8 mouse cellular contexts compared by ENCODE assay signal in genomic region chr2:174109991-174110782, GRCm38 (mm10). TPM values are rescaled to one million over a fixed set of nuclear protein-coding genes. Genes with fewer than 3 reads are reported as not detected.
DNase-seq lines count a peak whose midpoint lies in the region; ATAC-seq and TF ChIP-seq lines count a peak whose summit lies in the region.

TSS of gene Npepl1 (plus strand) at chr2:174110349.

- H3K27me3 ChIP-seq in heart, embryonic 12.5 days (replicated peaks): no peaks in the 10 kb centered on the region
- H3K27me3 ChIP-seq in kidney, embryonic 16.5 days (ENCODE audit: insufficient read depth, low read length): no peaks in the 10 kb centered on the region
- no peaks in the 10 kb centered on the region for H3K27me3 ChIP-seq in liver, embryonic 11.5 days (replicated peaks; ENCODE audit: control insufficient read depth, insufficient read depth, low read length)
- H3K27me3 ChIP-seq in myocyte (ENCODE audit: control insufficient read depth, insufficient read depth, insufficient read length): no peaks in the 10 kb centered on the region
- no peaks in the 10 kb centered on the region for H3K27me3 ChIP-seq in stomach, embryonic 15.5 days (replicated peaks)

- H3K36me3 ChIP-seq in heart, embryonic 12.5 days: peaks cover 27% of the 10 kb centered on the region
- peaks cover 3% of the 10 kb centered on the region; the same call in 1 of the 2 replicates for H3K36me3 ChIP-seq in kidney, embryonic 16.5 days (ENCODE audit: insufficient read depth, low read length)
- peaks cover 4% of the 10 kb centered on the region; the same call in 1 of the 2 replicates for H3K36me3 ChIP-seq in liver, embryonic 11.5 days (ENCODE audit: control insufficient read depth, insufficient read depth, low read length)
- H3K36me3 ChIP-seq in myocyte (ENCODE audit: control insufficient read depth, insufficient read depth): no peaks in the 10 kb centered on the region
- peaks cover 10% of the 10 kb centered on the region; the same call in 1 of the 2 replicates for H3K36me3 ChIP-seq in stomach, embryonic 15.5 days

- no peaks in the 10 kb centered on the region for H3K9me3 ChIP-seq in heart, embryonic 12.5 days (replicated peaks)
- H3K9me3 ChIP-seq in kidney, embryonic 16.5 days (ENCODE audit: low read length): no peaks in the 10 kb centered on the region
- H3K9me3 ChIP-seq in liver, embryonic 11.5 days (ENCODE audit: control insufficient read depth, low read length): no peaks in the 10 kb centered on the region
- no peaks in the 10 kb centered on the region for H3K9me3 ChIP-seq in stomach, embryonic 15.5 days

- H3K27ac ChIP-seq in heart, embryonic 12.5 days (ENCODE audit: poor library complexity, severe bottlenecking): peak within 1 kb of the TSS; percentile 37
- peak within 1 kb of the TSS; percentile 64 for H3K27ac ChIP-seq in kidney, embryonic 16.5 days (ENCODE audit: low read length)
- peak within 1 kb of the TSS; percentile 79 for H3K27ac ChIP-seq in liver, embryonic 11.5 days (ENCODE audit: low read depth, low read length)
- peak within 1 kb of the TSS; percentile 63 for H3K27ac ChIP-seq in stomach, embryonic 15.5 days

- peak within 1 kb of the TSS; percentile 89 for H3K9ac ChIP-seq in heart, embryonic 12.5 days
- H3K9ac ChIP-seq in kidney, embryonic 16.5 days (replicated peaks; ENCODE audit: low read length): peak within 1 kb of the TSS; percentile 91
- peak within 1 kb of the TSS; percentile 96 for H3K9ac ChIP-seq in liver, embryonic 11.5 days (ENCODE audit: low read depth, low read length)
- peak within 1 kb of the TSS; percentile 74 for H3K9ac ChIP-seq in stomach, embryonic 15.5 days

- TF ChIP-seq CTCF in brain, embryonic 14.5 days (IDR thresholded peaks at IDR 0.05; ENCODE audit: borderline replicate concordance, extremely low read depth, insufficient read depth, insufficient read length): no peak

- 0 out of 2 replicates have a peak, but pooled peaks have one; percentile 16 for TF ChIP-seq POLR2A in brain, embryonic 14.5 days (IDR thresholded peaks at IDR 0.05; ENCODE audit: borderline replicate concordance, extremely low read depth, insufficient read depth, insufficient read length, poor library complexity, severe bottlenecking)
- peak; percentile 59 for TF ChIP-seq POLR2A in myocyte (IDR thresholded peaks at IDR 0.05; ENCODE audit: insufficient read length, low read depth)

- WGBS in heart, embryonic 12.5 days: 2% methylated on average over 78 of the region's 90 CpGs
- WGBS in kidney, embryonic 16.5 days: 3% methylated on average over 62 of the region's 90 CpGs
- 2% methylated on average over 81 of the region's 90 CpGs for WGBS in liver, embryonic 11.5 days
- WGBS in stomach, embryonic 15.5 days: 3% methylated on average over 83 of the region's 90 CpGs

- peak; percentile 71 to 79 for DNase-seq in B cell, adult 2 months
- DNase-seq in brain, embryonic 14.5 days (ENCODE audit: low read depth): peak; percentile 59
- peak; percentile 75 for DNase-seq in liver, embryonic 11.5 days (ENCODE audit: low spot score)

- peak within 1 kb of the TSS; percentile 82 for H3ac ChIP-seq in myocyte (ENCODE audit: control insufficient read depth, insufficient read length)

- peaks cover 29% of the 10 kb centered on the region for H3K4me1 ChIP-seq in heart, embryonic 12.5 days (replicated peaks)
- peaks cover 23% of the 10 kb centered on the region for H3K4me1 ChIP-seq in kidney, embryonic 16.5 days (ENCODE audit: insufficient read depth, low read length)
- peaks cover 18% of the 10 kb centered on the region for H3K4me1 ChIP-seq in liver, embryonic 11.5 days (replicated peaks; ENCODE audit: control insufficient read depth, insufficient read depth, low read length)
- H3K4me1 ChIP-seq in stomach, embryonic 15.5 days: peaks cover 10% of the 10 kb centered on the region; the same call in 1 of the 2 replicates

- H3K4me2 ChIP-seq in heart, embryonic 12.5 days: peak within 1 kb of the TSS; percentile 84
- peak within 1 kb of the TSS; percentile 83 for H3K4me2 ChIP-seq in kidney, embryonic 16.5 days (replicated peaks; ENCODE audit: low read depth, low read length)
- H3K4me2 ChIP-seq in liver, embryonic 11.5 days: peak within 1 kb of the TSS; percentile 97
- peak within 1 kb of the TSS; percentile 69 for H3K4me2 ChIP-seq in myocyte (ENCODE audit: low read depth)
- peak within 1 kb of the TSS; percentile 91 for H3K4me2 ChIP-seq in stomach, embryonic 15.5 days

- peak; percentile 51; the same call in 1 of the 2 replicates for ATAC-seq in erythroid progenitor cell, adult 5-6 weeks (replicated peaks; ENCODE audit: low FRiP score, poor library complexity, severe bottlenecking)
- ATAC-seq in heart, embryonic 12.5 days (ENCODE audit: insufficient number of reproducible peaks, low FRiP score): peak; percentile 89
- ATAC-seq in kidney, embryonic 16.5 days (ENCODE audit: low FRiP score, low TSS enrichment): peak; percentile 90
- peak; percentile 90 for ATAC-seq in liver, embryonic 11.5 days (replicated peaks; ENCODE audit: low FRiP score)
- peak; percentile 92 for ATAC-seq in stomach, embryonic 15.5 days (ENCODE audit: insufficient read depth, low FRiP score, low read depth)

- H3K79me2 ChIP-seq in myocyte (ENCODE audit: control insufficient read depth, insufficient read depth): no peaks in the 10 kb centered on the region

- H3K4me3 ChIP-seq in heart, embryonic 12.5 days: peak within 1 kb of the TSS; percentile 70
- H3K4me3 ChIP-seq in kidney, embryonic 16.5 days (ENCODE audit: low read length): peak within 1 kb of the TSS; percentile 58
- H3K4me3 ChIP-seq in liver, embryonic 11.5 days (ENCODE audit: low read depth, low read length): peak within 1 kb of the TSS; percentile 78
- H3K4me3 ChIP-seq in myocyte: peak within 1 kb of the TSS; percentile 27
- H3K4me3 ChIP-seq in stomach, embryonic 15.5 days (replicated peaks): peak within 1 kb of the TSS; percentile 61

TF ChIP-seq in myocyte, 11 proteins besides CTCF, POLR2A, EP300 and RAD21:
- TF ChIP-seq POLR2AphosphoS2 (IDR thresholded peaks at IDR 0.05; ENCODE audit: insufficient read length, low read depth) (peak; percentile 18), USF1 (IDR thresholded peaks at IDR 0.05; ENCODE audit: low read depth) (no peak), MYOD1 (IDR thresholded peaks at IDR 0.05; ENCODE audit: control insufficient read depth in 1 of 3, insufficient read length in 2 of 3, low read depth in 2 of 3) (no peak), MAX (IDR thresholded peaks at IDR 0.05; ENCODE audit: low read depth) (no peak), TCF12 (IDR thresholded peaks at IDR 0.05; ENCODE audit: insufficient read depth, poor library complexity, severe bottlenecking) (no peak), SRF (IDR thresholded peaks at IDR 0.05; ENCODE audit: control insufficient read depth, insufficient read length, low read depth) (no peak), E2F4 (IDR thresholded peaks at IDR 0.05; ENCODE audit: insufficient read depth) (no peak)

RNA-seq across cellular contexts. Expression of gene Npepl1, which starts in this region (rescaled TPM):
- polyA plus RNA-seq in brain, embryonic 14.5 days (2012; rRNA removed): 32.7 and 48.9 TPM in 2 replicates
- total RNA-seq in erythroid progenitor cell, adult 5-6 weeks (2015; ENCODE audit: low replicate concordance): 5.4 and 12.2 TPM in 2 replicates
- total RNA-seq in erythroid progenitor cell, adult 5-6 weeks (2017; ENCODE audit: low replicate concordance): 0.76 and 3.5 TPM in 2 replicates
- polyA plus RNA-seq in heart, embryonic 12.5 days (2016; fragmentation: Nextera tagmentation; extraction: Ambion mirVana): 45.5 and 46.1 TPM in 2 replicates
- 50.5 and 51.9 TPM in 2 replicates for polyA plus RNA-seq in kidney, embryonic 16.5 days (2015; fragmentation: Nextera tagmentation; extraction: Ambion mirVana)
- 57.7 and 59.1 TPM in 2 replicates for polyA plus RNA-seq in liver, embryonic 11.5 days (2014; fragmentation: Nextera tagmentation; extraction: Ambion mirVana)
- 56.0 TPM for polyA plus RNA-seq in myocyte (2012; fragmentation: generic; extraction: Trizol)
- polyA plus RNA-seq in stomach, embryonic 15.5 days (2015; fragmentation: Nextera tagmentation; extraction: Ambion mirVana): 55.4 and 60.7 TPM in 2 replicates

Comparison
In these comparisons a context has a peak if more than half of its experiments do, and no peak if none do; other contexts are left out.
1. Peak in every context shown above with its lines: DNase-seq, ATAC-seq, H3K4me3 ChIP-seq and H3K27ac ChIP-seq.
2. H3K4me3 ChIP-seq: peak in every context shown above with its lines; median percentile 78 in liver, embryonic 11.5 days; 70 in heart, embryonic 12.5 days; 61 in stomach, embryonic 15.5 days; 58 in kidney, embryonic 16.5 days; 27 in myocyte.